Mouse (Mus musculus): ENCODE measurements around the gene Wdr73. TPM values are rescaled to one million over a fixed set of nuclear protein-coding genes. Genes with fewer than 3 reads are reported as not detected.

Gene Wdr73
- total and polyA plus RNA-seq, 3 experiments: 42.4 to 55.7 (median 48.1) TPM

- in situ Hi-C loops (cut with MboI; ENCODE audit: low pct_ligation_motif_present, low pct_unique_long_range_greater_than_20kb, low sequenced_read_pairs): no loop called here
- no peaks in the 10 kb centered on the region for H3K27me3 ChIP-seq (replicated peaks)
- dilution Hi-C loops (cut with MboI; ENCODE audit: extremely low pct_ligation_motif_present, extremely low pct_unique_long_range_greater_than_20kb, low sequenced_read_pairs): no loop called here
- H3K4me1 ChIP-seq (ENCODE audit: control insufficient read depth in 1 of 2, insufficient read depth in 2 of 2): peaks cover 3 to 11% of the 10 kb centered on the region in 2 experiments; a peak in 3 of 4 replicates
- H3K79me2 ChIP-seq (replicated peaks; ENCODE audit: control insufficient read depth, extremely low read depth, insufficient read depth, poor library complexity, severe bottlenecking): peaks cover 9% of the 10 kb centered on the region
- no peak for DNase-seq (ENCODE audit: extremely low read depth)
- no peak within 1 kb of the TSS for H3K27ac ChIP-seq (ENCODE audit: insufficient read depth, low read depth)
- TF ChIP-seq CHD1 (IDR thresholded peaks at IDR 0.05; ENCODE audit: low read depth, low read length) (no peak), MAZ (IDR thresholded peaks at IDR 0.05; ENCODE audit: low read depth, low read length) (no peak), MXI1 (IDR thresholded peaks at IDR 0.05; ENCODE audit: low read depth, low read length) (no peak), TBP (conservative IDR thresholded peaks at IDR 0.05; ENCODE audit: low read depth, low read length) (no peak), USF2 (conservative IDR thresholded peaks at IDR 0.05; ENCODE audit: low read depth, low read length) (no peak), ZNF384 (IDR thresholded peaks at IDR 0.05; ENCODE audit: low read depth, low read length) (no peak), ETS1 (conservative IDR thresholded peaks at IDR 0.05; ENCODE audit: low read depth, low read length) (no peak), UBTF (IDR thresholded peaks at IDR 0.05; ENCODE audit: low read depth, low read length) (no peak)
- no peaks in the 10 kb centered on the region for H3K9me3 ChIP-seq (replicated peaks; ENCODE audit: low read length)
- H3K4me3 ChIP-seq (replicated peaks in 1 of 3; ENCODE audit: low read depth in 2 of 3, low read length in 2 of 3, poor library complexity in 1 of 3): no peak within 1 kb of the TSS
- no peak within 1 kb of the TSS for H3K9ac ChIP-seq (ENCODE audit: insufficient read depth, low read depth)
- H3K36me3 ChIP-seq (replicated peaks in 1 of 2; ENCODE audit: control insufficient read depth in 1 of 2, insufficient read depth in 1 of 2, low read length in 1 of 2): peaks cover 33 to 67% of the 10 kb centered on the region in 2 experiments
- no peak within 1 kb of the TSS for H3K4me2 ChIP-seq (ENCODE audit: insufficient read depth, low read depth, poor library complexity, severe bottlenecking)
Measured at GRCm38 (mm10) chr7:80904921-80905515, 3.9 kb upstream of the Wdr73 start, which contains the start of gene Nmb. Nmb (minus strand) TSS chr7:80905076.

- dilution Hi-C loops (cut with MboI; ENCODE audit: extremely low pct_ligation_motif_present, extremely low pct_unique_long_range_greater_than_20kb, low sequenced_read_pairs): no loop called here
- H3K9ac ChIP-seq (ENCODE audit: insufficient read depth, low read depth): no peak overlapping the region
- DNase-seq (ENCODE audit: extremely low read depth): no peak
- H3K27ac ChIP-seq (ENCODE audit: insufficient read depth, low read depth): no peak overlapping the region
- H3K4me1 ChIP-seq (ENCODE audit: control insufficient read depth in 1 of 2, insufficient read depth in 2 of 2): peaks cover 3 to 18% of the 10 kb centered on the region in 2 experiments; a peak in 3 of 4 replicates
- peaks cover 28 to 67% of the 10 kb centered on the region in 2 experiments for H3K36me3 ChIP-seq (replicated peaks in 1 of 2; ENCODE audit: control insufficient read depth in 1 of 2, insufficient read depth in 1 of 2, low read length in 1 of 2)
- no peaks in the 10 kb centered on the region for H3K27me3 ChIP-seq (replicated peaks)
- H3K79me2 ChIP-seq (replicated peaks; ENCODE audit: control insufficient read depth, extremely low read depth, insufficient read depth, poor library complexity, severe bottlenecking): peaks cover 13% of the 10 kb centered on the region
- H3K4me3 ChIP-seq (replicated peaks in 1 of 3; ENCODE audit: low read depth in 2 of 3, low read length in 2 of 3, poor library complexity in 1 of 3): no peak overlapping the region
- H3K9me3 ChIP-seq (replicated peaks; ENCODE audit: low read length): no peaks in the 10 kb centered on the region
- in situ Hi-C loops (cut with MboI; ENCODE audit: low pct_ligation_motif_present, low pct_unique_long_range_greater_than_20kb, low sequenced_read_pairs): no loop called here
- TF ChIP-seq EP300 (IDR thresholded peaks at IDR 0.05; ENCODE audit: low read length) (no peak), MEF2A (IDR thresholded peaks at IDR 0.05; ENCODE audit: borderline replicate concordance, low read depth, low read length) (no peak), JUN (IDR thresholded peaks at IDR 0.05; ENCODE audit: insufficient read depth, low read depth, low read length) (no peak), ZMIZ1 (IDR thresholded peaks at IDR 0.05; ENCODE audit: low read depth, low read length) (no peak), KAT2A (IDR thresholded peaks at IDR 0.05; ENCODE audit: insufficient replicate concordance, low read length) (no peak), TCF12 (IDR thresholded peaks at IDR 0.05; ENCODE audit: low read depth, low read length) (no peak), USF1 (IDR thresholded peaks at IDR 0.05; ENCODE audit: low read depth, low read length) (no peak), CHD1 (IDR thresholded peaks at IDR 0.05; ENCODE audit: low read depth, low read length) (no peak), ELF1 (IDR thresholded peaks at IDR 0.05; ENCODE audit: low read depth, low read length) (no peak), MYC (IDR thresholded peaks at IDR 0.05; ENCODE audit: low read depth, low read length) (no peak), UBTF (IDR thresholded peaks at IDR 0.05; ENCODE audit: low read depth, low read length) (no peak)
- H3K4me2 ChIP-seq (ENCODE audit: insufficient read depth, low read depth, poor library complexity, severe bottlenecking): no peak overlapping the region
Measured at GRCm38 (mm10) chr7:80903625-80904422, 2.8 kb upstream of the Wdr73 start.

Measured in CH12.LX (cell line).